Mouse (Mus musculus): ENCODE measurements around the gene Nr5a1.
A peak's percentile ranks its signal among the peaks of the same experiment; 100 is the strongest.

The Nr5a1 gene

GRCm38 (mm10) chr2:38650340-38650739 is 64.0 kb downstream of the Nr5a1 start:
- no peak for DNase-seq (ENCODE audit: low spot score)

GRCm38 (mm10) chr2:38647661-38648060 is 66.7 kb downstream of the Nr5a1 start:
- DNase-seq (ENCODE audit: low spot score) = no peak

- no peak for DNase-seq (ENCODE audit: low spot score)
Measured at GRCm38 (mm10) chr2:38647201-38647606, 67.1 kb downstream of the Nr5a1 start.

- DNase-seq (ENCODE audit: low spot score) = peak; percentile 48
Measured at GRCm38 (mm10) chr2:38645936-38646335, 68.4 kb downstream of the Nr5a1 start.

- peak; percentile 92 for DNase-seq (ENCODE audit: low spot score)
Measured at GRCm38 (mm10) chr2:38643625-38644427, 70.5 kb downstream of the Nr5a1 start, which contains the start of gene Psmb7. Gene Psmb7 (minus strand): TSS chr2:38644087.

All from c-Kit-positive CD71-positive TER-119-positive erythroid progenitor cells, embryonic 14.5 days (primary cell).